Mouse (Mus musculus) C2C12 (cell line): Measurements from ENCODE around the gene Itga7. TPM values are rescaled to one million over a fixed set of nuclear protein-coding genes. Genes with fewer than 3 reads are reported as not detected.

Experiments
- H3K27me3 ChIP-seq: one replicate; pipeline ENCODE4 v1.6.1; 2011; ENCODE audit not compliant: control insufficient read depth, insufficient read depth, insufficient read length
- H3K36me3 ChIP-seq: one replicate; pipeline ENCODE4 v1.6.1; 2011; ENCODE audit not compliant: control insufficient read depth, insufficient read depth
- H3K4me3 ChIP-seq: one replicate; pipeline ENCODE4 v1.5.1; 2011; ENCODE audit warnings: mild to moderate bottlenecking, control low read depth; ENCODE audit not compliant: poor library complexity, insufficient read depth, severe bottlenecking
- H3K79me2 ChIP-seq: one replicate; pipeline ENCODE4 v1.6.1; 2011; ENCODE audit not compliant: control insufficient read depth, insufficient read depth
- H3K79me3 ChIP-seq: one replicate; pipeline ENCODE4 v1.6.1; 2011; ENCODE audit warnings: low read depth, control low read depth
- H3ac ChIP-seq: one replicate; pipeline ENCODE3; 2011; ENCODE audit warnings: low read depth; ENCODE audit not compliant: control insufficient read depth, insufficient read length
- CEBPB ChIP-seq: IDR thresholded peaks from one replicate; pipeline ENCODE4 v1.6.1; 2011; ENCODE audit warnings: low read depth, mild to moderate bottlenecking, control low read depth, moderate library complexity
- CTCF ChIP-seq: IDR thresholded peaks from one replicate; pipeline ENCODE4 v1.5.1; 2011; ENCODE audit not compliant: control insufficient read depth, insufficient read depth, insufficient read length
- FOSL1 ChIP-seq: IDR thresholded peaks from one replicate; pipeline ENCODE4 v1.8.0; 2011; ENCODE audit warnings: mild to moderate bottlenecking, low read length; ENCODE audit not compliant: poor library complexity, insufficient read depth, severe bottlenecking
- MAX ChIP-seq: IDR thresholded peaks from one replicate; pipeline ENCODE4 v1.6.1; 2011; ENCODE audit warnings: mild to moderate bottlenecking, control low read depth
- MYOD1 ChIP-seq: IDR thresholded peaks from one replicate; pipeline ENCODE4 v1.6.1; 2011; ENCODE audit warnings: low read depth; ENCODE audit not compliant: control insufficient read depth, insufficient read length
- MYOG ChIP-seq: IDR thresholded peaks from one replicate; pipeline ENCODE4 v1.6.1; 2011; ENCODE audit not compliant: control insufficient read depth, insufficient read length; ENCODE audit errors: extremely low read depth
- USF1 ChIP-seq: IDR thresholded peaks from one replicate; pipeline ENCODE4 v1.6.1; 2011; ENCODE audit warnings: low read depth, mild to moderate bottlenecking, control low read depth, moderate library complexity
- polyA plus RNA-seq: library from polyadenylated mRNA; unstranded; fragments of >200 nt; fragmentation: generic; extraction: Trizol; gene quantifications from one replicate; pipeline ENCODE4 v1.2.1, GENCODE M21; 2012; ENCODE audit warnings: missing spikeins

The Itga7 gene
- polyA plus RNA-seq, 1 experiment, result 100 TPM

DNA sequence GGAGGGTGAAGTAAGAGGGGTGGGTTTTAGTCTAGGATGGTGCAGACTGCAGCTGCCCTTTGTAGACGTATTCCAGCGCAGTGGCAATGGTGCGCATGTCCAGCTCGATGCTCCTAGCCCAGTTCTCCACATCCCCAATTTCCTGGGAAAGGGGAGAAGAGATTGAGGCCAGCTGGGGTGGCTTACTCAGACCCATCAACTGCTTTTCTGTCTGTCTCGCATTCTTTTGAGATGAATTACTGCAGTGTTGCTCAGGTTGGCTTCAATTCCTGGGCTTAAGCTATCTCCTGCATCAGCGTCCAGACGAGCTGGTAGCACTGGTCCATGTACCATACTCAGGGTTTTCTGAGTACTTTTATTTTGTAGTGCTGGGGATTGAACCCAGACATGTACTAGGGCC lies 13.7 kb upstream of the Itga7 start:
- Histone ChIP-seq H3K4me3 (no peak overlapping the region), H3ac (no peak overlapping the region), H3K27me3 (no peaks in the 10 kb centered on the region), H3K79me2 (peaks cover 43% of the 10 kb centered on the region), H3K36me3 (peaks cover 39% of the 10 kb centered on the region), H3K79me3 (peaks cover 9% of the 10 kb centered on the region)
- TF ChIP-seq USF1 (no peak), MAX (peak; percentile 12)

DNA sequence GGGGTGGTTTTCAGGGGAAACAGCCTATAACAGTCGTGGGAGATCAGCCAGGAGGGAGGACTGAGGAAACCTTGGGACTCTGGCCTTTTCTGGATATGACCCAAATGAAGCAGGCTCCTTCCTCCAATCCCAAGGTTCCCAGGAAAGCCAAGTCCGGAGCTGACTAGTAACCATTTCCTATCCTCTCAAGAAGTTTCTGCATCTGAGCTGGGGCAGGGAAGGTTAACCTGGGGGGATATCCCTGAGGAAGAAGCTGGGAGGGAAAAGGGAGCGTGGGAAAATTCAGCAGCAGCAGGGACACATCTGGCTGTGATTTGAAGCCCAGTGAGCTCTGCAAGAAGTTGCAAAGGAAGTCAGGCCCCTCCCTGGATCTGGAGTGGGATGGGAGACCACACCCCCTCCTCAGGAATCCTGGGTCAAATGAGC lies 12.9 kb upstream of the Itga7 start:
- H3K79me2 ChIP-seq, result peaks cover 35% of the 10 kb centered on the region
- peaks cover 31% of the 10 kb centered on the region for H3K36me3 ChIP-seq
- TF ChIP-seq MYOD1, result no peak
- no peak overlapping the region for H3K4me3 ChIP-seq
- no peaks in the 10 kb centered on the region for H3K27me3 ChIP-seq
- H3ac ChIP-seq, result peak overlapping the region; percentile 20
- peaks cover 3% of the 10 kb centered on the region for H3K79me3 ChIP-seq

DNA sequence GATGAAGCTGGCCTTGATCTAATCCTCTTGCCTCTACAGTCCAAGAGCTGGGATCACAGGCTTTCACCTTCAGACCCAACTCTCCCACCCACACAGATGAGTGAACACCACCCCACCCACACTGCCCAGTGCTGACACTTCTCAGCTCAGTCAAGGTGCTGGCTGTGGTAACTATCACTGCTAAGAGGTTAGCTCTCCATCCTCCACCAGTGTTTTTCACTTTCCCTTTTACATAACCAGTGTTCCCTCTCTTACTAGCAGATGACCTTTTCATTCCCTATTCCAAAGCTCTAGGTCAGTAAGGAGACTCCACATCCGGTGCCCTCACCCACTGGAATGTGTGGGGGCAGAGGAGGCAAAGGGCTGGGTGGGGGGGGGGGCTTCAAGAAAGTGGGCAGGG lies 12.4 kb upstream of the Itga7 start:
- Histone ChIP-seq H3ac (peak overlapping the region; percentile 88), H3K4me3 (no peak overlapping the region), H3K79me2 (peaks cover 30% of the 10 kb centered on the region), H3K36me3 (peaks cover 26% of the 10 kb centered on the region), H3K27me3 (no peaks in the 10 kb centered on the region), H3K79me3 (no peaks in the 10 kb centered on the region)
- TF ChIP-seq CEBPB, result no peak
- TF ChIP-seq USF1, result no peak
- no peak for TF ChIP-seq MYOD1
- TF ChIP-seq MYOG, result no peak
- TF ChIP-seq FOSL1, result no peak
- peak; percentile 24 for TF ChIP-seq MAX

DNA sequence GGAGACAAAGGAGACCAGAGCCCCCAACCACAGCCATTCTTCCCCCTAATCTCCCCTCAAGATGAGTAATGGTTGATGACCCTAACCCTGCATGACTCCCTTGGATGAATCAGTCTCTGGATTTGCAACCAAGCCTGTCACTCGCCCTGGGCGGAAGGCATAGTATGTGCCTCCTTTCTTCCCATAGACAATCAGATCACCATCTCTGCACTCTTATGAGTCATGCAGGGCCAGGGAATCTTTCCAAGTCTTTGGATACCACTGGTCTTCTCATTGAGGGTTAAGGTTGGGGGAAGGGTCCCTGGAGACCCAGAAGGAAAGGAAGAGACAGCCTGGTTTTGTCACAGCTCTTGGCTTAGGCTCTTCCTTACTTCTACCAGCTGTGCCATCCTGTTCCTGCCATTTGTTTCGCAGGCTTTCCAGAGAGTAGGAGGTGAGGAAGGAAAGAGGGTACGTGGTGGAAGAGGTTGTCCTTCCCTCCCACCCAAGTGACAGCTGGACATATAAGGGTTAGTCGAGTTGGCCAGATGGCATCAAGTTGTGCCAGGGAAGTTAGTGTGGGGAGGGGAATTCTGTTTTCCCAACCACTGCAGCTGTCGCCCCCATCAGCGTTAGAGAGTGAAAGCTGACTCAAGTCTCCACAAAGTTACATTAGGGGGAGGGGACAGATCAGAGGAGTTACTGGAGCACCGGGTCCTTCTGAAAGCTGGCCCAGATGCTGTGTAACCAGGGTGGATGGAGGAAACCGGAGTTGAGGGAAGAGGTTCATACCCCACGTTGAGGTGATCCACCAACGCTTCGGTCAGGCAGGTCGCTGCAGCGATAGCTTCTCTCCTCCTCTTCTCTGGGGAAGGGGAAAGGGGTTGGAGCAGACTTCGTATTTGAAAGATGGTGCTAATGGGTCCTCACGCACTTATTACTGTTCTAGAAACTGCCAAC lies 11.5 kb upstream of the Itga7 start:
- Histone ChIP-seq H3K27me3 (no peaks in the 10 kb centered on the region), H3K4me3 (peak overlapping the region; percentile 36)
- TF ChIP-seq MAX (peak; percentile 11), MYOD1 (peak; percentile 100), CTCF (no peak), FOSL1 (peak; percentile 37)

DNA sequence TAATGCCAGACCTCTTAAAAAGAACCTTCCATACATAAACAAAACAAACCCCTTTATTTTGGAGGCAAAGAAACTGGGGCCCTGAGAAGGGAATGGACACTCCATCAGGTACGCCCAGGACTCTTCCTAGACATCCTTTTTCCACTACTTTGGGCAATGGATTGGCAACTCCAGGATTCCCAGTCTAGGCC lies 10.9 kb upstream of the Itga7 start, which contains the start of gene Rdh5:
TSS of gene Rdh5 (minus strand) at position 67 of the 191 bp plus-strand sequence.
- Histone ChIP-seq H3K79me3 (no peaks in the 10 kb centered on the region), H3K79me2 (peaks cover 23% of the 10 kb centered on the region), H3K36me3 (peaks cover 12% of the 10 kb centered on the region), H3ac (peak within 1 kb of the TSS; percentile 91), H3K27me3 (no peaks in the 10 kb centered on the region), H3K4me3 (peak within 1 kb of the TSS; percentile 36)
- TF ChIP-seq MAX, result no peak

More for the DNA sequence above, 11.5 kb upstream of the Itga7 start:
- no peaks in the 10 kb centered on the region for H3K79me3 ChIP-seq
- peaks cover 23% of the 10 kb centered on the region for H3K79me2 ChIP-seq
- peak overlapping the region; percentile 82 for H3ac ChIP-seq
- H3K36me3 ChIP-seq, result peaks cover 17% of the 10 kb centered on the region

DNA sequence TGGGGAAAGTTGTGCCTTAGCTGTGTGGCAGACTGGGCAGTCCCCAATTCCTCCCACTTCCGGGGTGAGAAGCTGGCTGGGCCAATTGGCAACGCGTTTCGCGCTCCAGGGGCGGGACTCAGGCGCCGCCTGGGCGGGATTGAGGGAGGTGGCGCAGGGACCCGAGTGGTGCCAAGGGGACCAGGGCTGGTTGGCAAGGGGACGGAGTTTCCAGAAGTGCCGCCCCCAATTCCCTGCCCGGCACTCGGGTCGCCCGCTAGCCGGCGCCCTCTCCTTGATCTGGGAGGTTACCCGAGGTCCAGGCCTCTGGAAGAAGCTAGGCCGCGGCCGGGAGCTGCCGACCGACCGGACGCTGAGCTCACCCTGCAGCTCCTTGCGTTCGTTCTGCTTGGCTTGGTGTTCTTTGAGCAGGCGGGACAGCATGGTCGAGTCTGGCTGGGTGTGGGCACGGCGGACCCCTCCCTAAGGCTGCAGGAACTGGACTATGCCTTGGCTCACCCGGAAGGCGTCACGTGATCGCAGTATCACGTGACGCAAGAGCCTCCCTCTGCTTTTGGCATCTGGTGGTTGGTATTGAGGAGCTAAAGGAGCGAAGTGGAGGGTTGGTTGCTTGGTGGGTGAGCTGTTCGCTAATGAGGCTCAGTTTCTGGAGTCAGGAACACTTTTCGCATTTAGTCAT lies 10.5 kb upstream of the Itga7 start:
- no peaks in the 10 kb centered on the region for H3K27me3 ChIP-seq
- peak overlapping the region; percentile 36 for H3K4me3 ChIP-seq
- TF ChIP-seq FOSL1 (no peak), MYOG (no peak), CTCF (peak; percentile 64), MYOD1 (no peak), MAX (peak; percentile 74), USF1 (peak; percentile 100), CEBPB (peak; percentile 66)
- H3K79me2 ChIP-seq, result peaks cover 23% of the 10 kb centered on the region
- H3K36me3 ChIP-seq, result peaks cover 7% of the 10 kb centered on the region
- H3ac ChIP-seq, result peak overlapping the region; percentile 91
- no peaks in the 10 kb centered on the region for H3K79me3 ChIP-seq
